Mouse (Mus musculus): ENCODE measurements around the gene Mfap4. TPM values are rescaled to one million over a fixed set of nuclear protein-coding genes. Genes with fewer than 3 reads are reported as not detected.
A peak's percentile ranks its signal among the peaks of the same experiment; 100 is the strongest.

Mfap4 gene
- total and polyA plus RNA-seq, 2 experiments from 2014 or later: 39.1 to 54.5 TPM

DNA sequence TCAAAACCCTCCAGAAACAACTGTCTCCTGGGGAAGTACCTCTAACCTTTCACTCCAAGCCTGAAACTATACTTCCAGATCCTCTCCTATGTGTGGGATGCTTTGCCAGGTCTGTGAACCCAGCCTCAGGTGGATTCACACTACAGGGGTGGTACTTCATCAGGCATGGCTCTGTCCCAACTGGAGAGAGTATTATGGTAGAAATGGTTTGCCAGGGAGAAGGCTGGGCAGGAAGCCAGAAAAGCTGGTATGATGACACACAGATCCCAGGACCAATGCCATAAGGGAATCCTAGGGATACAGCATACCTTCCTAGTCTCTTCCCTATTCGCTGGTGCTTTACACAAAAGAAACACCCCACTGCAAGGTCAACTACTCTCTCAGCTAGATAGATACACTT, 41.6 kb downstream of the Mfap4 start:
- DNase-seq (ENCODE audit: low spot score) (no peak), ATAC-seq (ENCODE audit: insufficient read depth, low read depth) (peak; percentile 14; the same call in 1 of the 2 replicates)
- H3K4me1 ChIP-seq (ENCODE audit: control insufficient read depth, insufficient read depth): no peaks in the 10 kb centered on the region
- TF ChIP-seq EP300 (IDR thresholded peaks at IDR 0.05; ENCODE audit: low read depth): no peak
- TF ChIP-seq CTCF (IDR thresholded peaks at IDR 0.05; ENCODE audit: low read depth): no peak
- H3K9ac ChIP-seq (replicated peaks; ENCODE audit: low read depth, low read length): no peak overlapping the region
- no peak overlapping the region for H3K4me2 ChIP-seq (ENCODE audit: low read depth, low read length)
- H3K9me3 ChIP-seq (replicated peaks; ENCODE audit: control insufficient read depth, low read length): no peaks in the 10 kb centered on the region
- peaks cover 17% of the 10 kb centered on the region for H3K36me3 ChIP-seq (replicated peaks; ENCODE audit: control insufficient read depth, insufficient read depth, low read length)
- no peak overlapping the region for H3K4me3 ChIP-seq (ENCODE audit: low read depth, low read length)
- WGBS: 63% methylated on average over 1 of the region's 1 CpGs
- H3K27ac ChIP-seq (ENCODE audit: low read depth): no peak overlapping the region
- no peaks in the 10 kb centered on the region for H3K27me3 ChIP-seq (ENCODE audit: control insufficient read depth, insufficient read depth, low read length)

DNA sequence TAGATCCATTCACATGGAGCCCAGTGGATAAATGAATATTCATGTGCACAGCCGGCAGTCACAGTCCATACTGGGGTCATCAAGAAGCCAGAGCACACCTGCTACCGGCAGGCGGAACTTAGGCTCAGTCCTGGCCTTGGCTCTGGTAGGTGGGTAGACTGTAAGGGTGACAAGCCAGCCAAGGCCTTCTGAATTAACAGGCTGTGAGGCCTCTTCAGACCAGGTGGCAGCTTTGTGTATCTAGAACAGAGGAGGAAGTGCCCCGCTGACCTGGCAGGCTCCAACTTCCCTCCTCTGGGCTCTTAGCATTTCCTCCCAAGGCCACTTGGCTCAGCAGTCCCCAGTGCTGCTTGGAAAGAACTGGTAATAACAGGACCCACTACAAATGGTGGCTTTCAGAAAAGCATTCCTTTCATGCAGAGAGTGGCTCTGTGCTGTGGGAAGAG, 44.1 kb downstream of the Mfap4 start:
- WGBS: 58% methylated on average over 4 of the region's 4 CpGs
- peaks cover 8% of the 10 kb centered on the region; the same call in 1 of the 2 replicates for H3K36me3 ChIP-seq (replicated peaks; ENCODE audit: control insufficient read depth, insufficient read depth, low read length)
- H3K9ac ChIP-seq (replicated peaks; ENCODE audit: low read depth, low read length): no peak overlapping the region
- no peak overlapping the region for H3K27ac ChIP-seq (ENCODE audit: low read depth)
- no peaks in the 10 kb centered on the region for H3K9me3 ChIP-seq (replicated peaks; ENCODE audit: control insufficient read depth, low read length)
- H3K4me1 ChIP-seq (ENCODE audit: control insufficient read depth, insufficient read depth): peaks cover 7% of the 10 kb centered on the region
- H3K27me3 ChIP-seq (ENCODE audit: control insufficient read depth, insufficient read depth, low read length): no peaks in the 10 kb centered on the region
- TF ChIP-seq EP300 (IDR thresholded peaks at IDR 0.05; ENCODE audit: low read depth) (no peak), CTCF (IDR thresholded peaks at IDR 0.05; ENCODE audit: low read depth) (no peak)
- ATAC-seq (ENCODE audit: insufficient read depth, low read depth): no peak
- H3K4me3 ChIP-seq (ENCODE audit: low read depth, low read length): no peak overlapping the region
- no peak overlapping the region for H3K4me2 ChIP-seq (ENCODE audit: low read depth, low read length)
- DNase-seq (ENCODE audit: low spot score): no peak

DNA sequence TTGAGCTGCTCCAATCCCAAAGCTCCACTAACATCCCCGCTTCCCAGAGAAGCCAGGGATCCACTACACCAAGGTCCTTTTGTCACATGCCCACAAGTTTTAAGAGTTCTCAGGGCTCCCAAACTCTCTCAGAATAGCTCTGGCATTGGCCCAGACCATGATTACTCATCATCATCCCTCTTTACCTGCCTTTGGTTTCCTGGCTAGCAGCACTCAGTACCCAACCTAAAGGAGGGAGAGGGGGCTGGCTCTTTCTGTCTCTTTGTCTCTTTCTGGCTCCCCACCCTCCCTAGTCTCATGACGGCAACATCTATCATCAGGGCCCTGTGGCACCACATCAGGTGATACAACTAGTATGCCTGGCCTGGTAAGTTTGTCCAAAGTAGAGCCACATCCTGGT, 47.6 kb downstream of the Mfap4 start:
- Histone ChIP-seq H3K9ac (replicated peaks; ENCODE audit: low read depth, low read length) (no peak overlapping the region), H3K4me1 (ENCODE audit: control insufficient read depth, insufficient read depth) (peaks cover 7% of the 10 kb centered on the region), H3K36me3 (replicated peaks; ENCODE audit: control insufficient read depth, insufficient read depth, low read length) (peaks cover 8% of the 10 kb centered on the region), H3K4me2 (ENCODE audit: low read depth, low read length) (no peak overlapping the region), H3K9me3 (replicated peaks; ENCODE audit: control insufficient read depth, low read length) (no peaks in the 10 kb centered on the region), H3K4me3 (ENCODE audit: low read depth, low read length) (no peak overlapping the region), H3K27me3 (ENCODE audit: control insufficient read depth, insufficient read depth, low read length) (no peaks in the 10 kb centered on the region), H3K27ac (ENCODE audit: low read depth) (peak overlapping the region; percentile 65)
- WGBS: 75% methylated on average over 2 of the region's 2 CpGs
- ATAC-seq (ENCODE audit: insufficient read depth, low read depth) (no peak), DNase-seq (ENCODE audit: low spot score) (no peak)
- TF ChIP-seq EP300 (IDR thresholded peaks at IDR 0.05; ENCODE audit: low read depth) (no peak), CTCF (IDR thresholded peaks at IDR 0.05; ENCODE audit: low read depth) (no peak)

DNA sequence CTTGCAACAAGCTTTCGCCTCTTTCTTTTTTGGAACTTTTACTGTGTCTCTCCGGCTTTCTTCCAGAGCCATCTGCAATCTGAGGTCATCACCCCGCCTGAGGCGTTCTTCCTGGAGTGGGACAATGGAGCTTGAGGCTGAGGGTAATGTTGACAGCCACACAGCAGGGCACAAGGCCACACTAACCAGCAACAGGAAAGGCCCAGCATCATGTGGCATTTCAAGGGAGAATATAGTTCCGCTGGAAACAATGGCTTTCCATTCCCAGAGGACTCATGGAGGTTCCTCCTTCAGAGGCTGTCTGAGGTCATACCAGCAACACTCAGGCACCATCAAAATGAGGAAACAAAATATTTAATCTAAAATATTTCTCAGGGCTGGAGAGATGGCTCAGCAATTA, 48.3 kb downstream of the Mfap4 start:
- peaks cover 11% of the 10 kb centered on the region for H3K36me3 ChIP-seq (replicated peaks; ENCODE audit: control insufficient read depth, insufficient read depth, low read length)
- H3K9ac ChIP-seq (replicated peaks; ENCODE audit: low read depth, low read length): no peak overlapping the region
- no peak overlapping the region for H3K4me2 ChIP-seq (ENCODE audit: low read depth, low read length)
- no peaks in the 10 kb centered on the region for H3K9me3 ChIP-seq (replicated peaks; ENCODE audit: control insufficient read depth, low read length)
- peak; percentile 21 for DNase-seq (ENCODE audit: low spot score)
- no peaks in the 10 kb centered on the region for H3K27me3 ChIP-seq (ENCODE audit: control insufficient read depth, insufficient read depth, low read length)
- peaks cover 7% of the 10 kb centered on the region for H3K4me1 ChIP-seq (ENCODE audit: control insufficient read depth, insufficient read depth)
- TF ChIP-seq CTCF (IDR thresholded peaks at IDR 0.05; ENCODE audit: low read depth): no peak
- TF ChIP-seq EP300 (IDR thresholded peaks at IDR 0.05; ENCODE audit: low read depth): peak; percentile 69
- no peak overlapping the region for H3K4me3 ChIP-seq (ENCODE audit: low read depth, low read length)
- 70% methylated on average over 5 of the region's 5 CpGs for whole genome bisulfite sequencing
- H3K27ac ChIP-seq (ENCODE audit: low read depth): peak overlapping the region; percentile 65
- peak; percentile 81 for ATAC-seq (ENCODE audit: insufficient read depth, low read depth)

DNA sequence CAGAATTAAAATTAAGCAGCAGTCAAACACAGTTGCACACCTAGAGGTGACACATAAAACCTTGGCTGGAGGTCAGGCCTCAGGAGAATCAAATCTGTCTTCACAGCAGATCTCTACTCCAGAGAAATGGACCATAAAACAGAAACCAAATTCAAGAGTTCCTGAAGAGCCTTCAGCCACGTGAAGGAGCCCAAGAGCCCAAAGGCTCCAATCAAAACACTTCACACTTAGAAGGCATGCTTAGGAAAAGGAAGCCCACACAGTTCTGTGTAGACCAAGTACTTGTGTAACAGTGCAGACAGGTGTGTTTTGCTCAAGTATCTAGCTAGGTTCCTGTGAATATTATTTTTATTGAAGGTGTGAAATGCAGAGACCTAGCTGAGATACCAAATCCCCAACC, 50.3 kb downstream of the Mfap4 start:
- Histone ChIP-seq H3K9me3 (replicated peaks; ENCODE audit: control insufficient read depth, low read length) (no peaks in the 10 kb centered on the region), H3K36me3 (replicated peaks; ENCODE audit: control insufficient read depth, insufficient read depth, low read length) (peaks cover 21% of the 10 kb centered on the region), H3K27me3 (ENCODE audit: control insufficient read depth, insufficient read depth, low read length) (no peaks in the 10 kb centered on the region), H3K4me2 (ENCODE audit: low read depth, low read length) (no peak overlapping the region), H3K4me1 (ENCODE audit: control insufficient read depth, insufficient read depth) (peaks cover 7% of the 10 kb centered on the region), H3K9ac (replicated peaks; ENCODE audit: low read depth, low read length) (no peak overlapping the region), H3K27ac (ENCODE audit: low read depth) (no peak overlapping the region), H3K4me3 (ENCODE audit: low read depth, low read length) (no peak overlapping the region)
- ATAC-seq (ENCODE audit: insufficient read depth, low read depth) (no peak), DNase-seq (ENCODE audit: low spot score) (no peak)
- TF ChIP-seq CTCF (IDR thresholded peaks at IDR 0.05; ENCODE audit: low read depth) (no peak), EP300 (IDR thresholded peaks at IDR 0.05; ENCODE audit: low read depth) (no peak)
- 47% methylated on average over 1 of the region's 1 CpGs for WGBS

DNA sequence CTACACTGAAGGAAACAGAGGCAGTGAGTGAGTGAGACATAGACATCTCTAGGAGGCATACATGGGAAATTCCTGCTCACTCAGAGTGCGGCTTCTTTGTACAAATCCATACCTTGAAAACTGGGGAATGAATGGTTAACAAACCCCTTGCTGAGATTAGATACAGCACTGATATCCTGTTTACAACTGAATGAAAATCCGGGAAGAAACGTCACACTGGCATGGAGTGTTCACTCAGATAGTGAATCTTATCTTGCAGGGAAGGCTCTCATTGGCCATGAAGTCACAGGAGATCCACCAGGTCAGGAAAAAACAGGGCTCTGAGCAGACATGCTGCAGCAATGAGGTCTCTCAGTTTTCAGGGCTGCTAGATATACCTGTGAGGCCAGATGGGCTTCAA, 51.7 kb downstream of the Mfap4 start:
- Histone ChIP-seq H3K36me3 (replicated peaks; ENCODE audit: control insufficient read depth, insufficient read depth, low read length) (peaks cover 18% of the 10 kb centered on the region), H3K27me3 (ENCODE audit: control insufficient read depth, insufficient read depth, low read length) (no peaks in the 10 kb centered on the region), H3K4me1 (ENCODE audit: control insufficient read depth, insufficient read depth) (peaks cover 9% of the 10 kb centered on the region), H3K27ac (ENCODE audit: low read depth) (no peak overlapping the region), H3K9me3 (replicated peaks; ENCODE audit: control insufficient read depth, low read length) (no peaks in the 10 kb centered on the region), H3K4me2 (ENCODE audit: low read depth, low read length) (no peak overlapping the region), H3K4me3 (ENCODE audit: low read depth, low read length) (no peak overlapping the region), H3K9ac (replicated peaks; ENCODE audit: low read depth, low read length) (no peak overlapping the region)
- no peak for TF ChIP-seq EP300 (IDR thresholded peaks at IDR 0.05; ENCODE audit: low read depth)
- 41% methylated on average over 3 of the region's 3 CpGs for whole genome bisulfite sequencing
- ATAC-seq (ENCODE audit: insufficient read depth, low read depth) (no peak), DNase-seq (ENCODE audit: low spot score) (no peak)
